Mouse (Mus musculus) embryo, embryonic 10.5 days (tissue): Measurements from ENCODE around the gene Vash2.
"Not testable (repeated sequence)": the region's sequence is repeated elsewhere in the genome, so short reads cannot be mapped to it uniquely, and the experiment has no call there.

Experiments
- DNase-seq: peaks from one replicate; pipeline ENCODE4 v3.0.0-alpha.2; 2015; ENCODE audit warnings: low spot score

Gene Vash2

GRCm38 (mm10) chr1:190927311-190927710 is 51.8 kb downstream of the Vash2 start:
- DNase-seq, result no peak

- not testable (repeated sequence) for DNase-seq
Measured at GRCm38 (mm10) chr1:190924812-190925211, 54.3 kb downstream of the Vash2 start, which contains the start of gene Angel2. Gene Angel2, plus strand, starts transcription at chr1:190925112.

GRCm38 (mm10) chr1:190919725-190920469 is 59.2 kb downstream of the Vash2 start:
- no peak for DNase-seq

GRCm38 (mm10) chr1:190918938-190919337 is 60.2 kb downstream of the Vash2 start:
- no peak for DNase-seq

- peak; percentile 4 for DNase-seq
Measured at GRCm38 (mm10) chr1:190912623-190913022, 66.5 kb downstream of the Vash2 start.

- DNase-seq, result peak; percentile 88
Measured at GRCm38 (mm10) chr1:190911415-190912123, 67.5 kb downstream of the Vash2 start, which contains the start of gene Rps6kc1. Gene Rps6kc1, minus strand, starts transcription at chr1:190911770.

- no peak for DNase-seq
Measured at GRCm38 (mm10) chr1:190910836-190911235, 68.3 kb downstream of the Vash2 start.

- no peak for DNase-seq
Measured at GRCm38 (mm10) chr1:190904714-190905113, 74.4 kb downstream of the Vash2 start.

GRCm38 (mm10) chr1:190904136-190904535 is 75.0 kb downstream of the Vash2 start:
- DNase-seq, result no peak

GRCm38 (mm10) chr1:190901082-190901481 is 78.0 kb downstream of the Vash2 start:
- DNase-seq, result no peak

GRCm38 (mm10) chr1:190898899-190899575 is 80.1 kb downstream of the Vash2 start:
- no peak for DNase-seq

- DNase-seq, result no peak
Measured at GRCm38 (mm10) chr1:190898186-190898585, 80.9 kb downstream of the Vash2 start.
